Mouse (Mus musculus) erythroblast, embryonic 14.5 days (primary cell): ENCODE measurements around the gene Gm49342. TPM values are rescaled to one million over a fixed set of nuclear protein-coding genes. Genes with fewer than 3 reads are reported as not detected.

ENCODE experiments used
- H3K27me3 ChIP-seq: 2 replicates; pipeline ENCODE4 v1.6.1; 2012; ENCODE audit warnings: inconsistent platforms; ENCODE audit not compliant: control insufficient read depth
- H3K36me3 ChIP-seq: 2 replicates; pipeline ENCODE4 v1.6.1; 2012; ENCODE audit warnings: mild to moderate bottlenecking, inconsistent platforms; ENCODE audit not compliant: control insufficient read depth
- H3K4me1 ChIP-seq: 2 replicates; pipeline ENCODE4 v1.6.1; 2012; ENCODE audit warnings: inconsistent platforms; ENCODE audit not compliant: control insufficient read depth
- H3K4me3 ChIP-seq: replicated peaks from 2 replicates; pipeline ENCODE3; 2012; ENCODE audit warnings: moderate library complexity, mild to moderate bottlenecking, inconsistent platforms
- H3K9me3 ChIP-seq: 2 replicates; pipeline ENCODE4 v1.6.1; 2012; ENCODE audit warnings: low read length, inconsistent platforms, mixed read lengths; ENCODE audit not compliant: control insufficient read depth
- GATA1 ChIP-seq: IDR thresholded peaks from 2 replicates; pipeline ENCODE4 v1.6.1; 2012; ENCODE audit warnings: low read length, inconsistent platforms, mixed read lengths
- TAL1 ChIP-seq: IDR thresholded peaks from 3 replicates; pipeline ENCODE4 v1.6.1; 2012; ENCODE audit warnings: low read length, inconsistent platforms, mixed read lengths
- polyA plus RNA-seq: library from polyadenylated mRNA; stranded (reverse); fragments of >175 nt; gene quantifications from 2 replicates; pipeline ENCODE4 v1.2.3, GENCODE M21; 2012

Gm49342 gene
- polyA plus RNA-seq, 1 experiment = not detected

DNA sequence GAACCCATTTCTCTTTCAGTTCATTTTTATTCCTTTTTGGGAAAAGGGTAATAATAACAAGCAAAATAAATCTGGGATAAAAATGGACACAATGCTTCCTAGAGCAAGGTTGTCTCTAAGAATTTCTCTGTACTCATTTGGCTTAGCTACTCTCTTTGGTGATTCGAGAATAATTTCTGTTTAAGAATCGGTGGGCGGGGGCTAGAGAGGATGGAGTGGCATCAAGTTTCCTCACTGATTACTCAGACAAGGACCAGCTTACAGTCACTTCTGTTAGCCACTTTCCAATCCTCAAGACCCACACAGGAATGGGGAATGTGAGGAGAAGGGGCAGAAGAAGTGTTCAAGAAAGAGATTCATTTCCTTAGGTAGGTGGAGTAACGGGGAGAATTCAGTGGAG, 64.5 kb downstream of the Gm49342 start:
- Histone ChIP-seq H3K4me3 (no peak overlapping the region), H3K4me1 (no peaks in the 10 kb centered on the region), H3K9me3 (peaks cover 2% of the 10 kb centered on the region; the same call in 1 of the 2 replicates), H3K36me3 (no peaks in the 10 kb centered on the region), H3K27me3 (no peaks in the 10 kb centered on the region)
- TF ChIP-seq GATA1 = no peak
- TF ChIP-seq TAL1 = no peak

DNA sequence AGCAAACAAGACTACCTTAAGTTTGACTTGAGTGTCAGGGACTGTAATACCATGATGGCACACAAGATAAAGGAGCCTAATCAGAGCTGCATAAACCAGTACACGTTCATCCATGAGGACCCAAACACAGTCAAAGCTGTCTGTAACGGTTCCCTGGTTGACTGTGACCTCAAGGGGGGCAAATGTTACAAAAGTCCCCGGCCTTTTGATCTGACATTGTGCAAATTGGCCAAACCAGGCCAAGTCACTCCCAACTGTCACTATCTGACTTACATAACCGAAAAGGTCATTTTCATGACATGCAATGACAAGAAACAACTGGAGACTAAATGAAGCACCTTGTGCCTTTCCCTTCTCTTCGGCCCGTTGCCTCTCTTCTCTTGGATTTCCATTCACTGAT, 65.3 kb downstream of the Gm49342 start:
- H3K4me1 ChIP-seq = no peaks in the 10 kb centered on the region
- no peaks in the 10 kb centered on the region for H3K36me3 ChIP-seq
- TF ChIP-seq GATA1 (no peak), TAL1 (no peak)
- no peak overlapping the region for H3K4me3 ChIP-seq
- H3K9me3 ChIP-seq = peaks cover 2% of the 10 kb centered on the region; the same call in 1 of the 2 replicates
- H3K27me3 ChIP-seq = no peaks in the 10 kb centered on the region

Other genes with a start within 250 kb of the Gm49342 start
- gene Olfr748, start 237.1 kb upstream of the Gm49342 start, polyA plus RNA-seq = not detected in 2 replicates
- 0.03 TPM in 1 of 2 replicates, not detected in the other for gene Olfr749, start 199.4 kb upstream of the Gm49342 start, polyA plus RNA-seq
- gene Ttc5, start 159.0 kb upstream of the Gm49342 start, polyA plus RNA-seq = 0.35 and 0.69 TPM in 2 replicates
- 0.06 and 0.08 TPM in 2 replicates for gene Ccnb1ip1, start 136.8 kb upstream of the Gm49342 start, polyA plus RNA-seq
- 0.41 and 0.54 TPM in 2 replicates for gene Parp2, start 136.7 kb upstream of the Gm49342 start, polyA plus RNA-seq
- 0.05 TPM in 1 of 2 replicates, not detected in the other for gene Tep1, start 74.0 kb upstream of the Gm49342 start, polyA plus RNA-seq
- not detected in 2 replicates for gene Klhl33, start 47.0 kb upstream of the Gm49342 start, polyA plus RNA-seq
- 1.4 and 1.5 TPM in 2 replicates for gene Osgep, start 19.6 kb upstream of the Gm49342 start, polyA plus RNA-seq
- gene Apex1, start 19.5 kb upstream of the Gm49342 start, polyA plus RNA-seq = 3.3 and 3.7 TPM in 2 replicates
- 6.3 and 8.9 TPM in 2 replicates for gene Pip4p1, start 13.7 kb upstream of the Gm49342 start, polyA plus RNA-seq
- gene Pnp, start 13.4 kb upstream of the Gm49342 start, polyA plus RNA-seq = 0.20 and 0.22 TPM in 2 replicates
- gene Pnp2, start 11.5 kb downstream of the Gm49342 start, polyA plus RNA-seq = not detected in 2 replicates
- gene Rnase10, start 63.2 kb downstream of the Gm49342 start, polyA plus RNA-seq = not detected in 2 replicates
- gene Rnase9, start 97.4 kb downstream of the Gm49342 start, polyA plus RNA-seq = not detected in 2 replicates
- not detected in 2 replicates for gene Rnase11, start 105.6 kb downstream of the Gm49342 start, polyA plus RNA-seq
- gene Rnase12, start 113.1 kb downstream of the Gm49342 start, polyA plus RNA-seq = not detected in 2 replicates
- not detected in 2 replicates for gene Olfr750, start 129.9 kb downstream of the Gm49342 start, polyA plus RNA-seq
- gene Rnase4, start 146.6 kb downstream of the Gm49342 start, polyA plus RNA-seq = 0.03 TPM in 1 of 2 replicates, not detected in the other
- not detected in 2 replicates for gene Ang, start 146.6 kb downstream of the Gm49342 start, polyA plus RNA-seq
- not detected in 2 replicates for gene Eddm3b, start 169.9 kb downstream of the Gm49342 start, polyA plus RNA-seq
- 0.09 and 0.10 TPM in 2 replicates for gene Rnase6, start 179.4 kb downstream of the Gm49342 start, polyA plus RNA-seq
- gene Rnase1, start 202.3 kb downstream of the Gm49342 start, polyA plus RNA-seq = not detected in 2 replicates
- gene Rnase2b, start 217.7 kb downstream of the Gm49342 start, polyA plus RNA-seq = not detected in 2 replicates